Mouse (Mus musculus) forebrain, embryonic 12.5 days (tissue): ENCODE data around the gene Ube2f. TPM values are rescaled to one million over a fixed set of nuclear protein-coding genes. Genes with fewer than 3 reads are reported as not detected.

ENCODE experiments used
- polyA plus RNA-seq: library from polyadenylated mRNA; unstranded; fragments of >200 nt; fragmentation: Nextera tagmentation; extraction: Ambion mirVana; gene quantifications from 2 replicates; pipeline ENCODE4 v1.2.1, GENCODE M21; 2016

Gene Ube2f
- polyA plus RNA-seq, 1 experiment from 2014 or later: 75.9 TPM

Other genes starting within 250 kb of the Ube2f start
- gene Rbm44, start 105.2 kb upstream of the Ube2f start, polyA plus RNA-seq: 0.28 and 0.31 TPM in 2 replicates
- 0.10 and 0.26 TPM in 2 replicates for gene Ramp1, start 70.5 kb upstream of the Ube2f start, polyA plus RNA-seq
- 11.1 and 12.0 TPM in 2 replicates for gene Scly, start 48.0 kb downstream of the Ube2f start, polyA plus RNA-seq
- gene Espnl, start 71.8 kb downstream of the Ube2f start, polyA plus RNA-seq: 0.04 and 0.10 TPM in 2 replicates
- 0.08 and 0.10 TPM in 2 replicates for gene Klhl30, start 100.7 kb downstream of the Ube2f start, polyA plus RNA-seq
- gene Erfe, start 116.1 kb downstream of the Ube2f start, polyA plus RNA-seq: 0.90 and 0.95 TPM in 2 replicates
- gene Ilkap, start 148.5 kb downstream of the Ube2f start, polyA plus RNA-seq: 153 and 163 TPM in 2 replicates
- 295 and 297 TPM in 2 replicates for gene Hes6, start 163.7 kb downstream of the Ube2f start, polyA plus RNA-seq
- gene Per2, start 209.0 kb downstream of the Ube2f start, polyA plus RNA-seq: 3.7 and 3.9 TPM in 2 replicates
- 12.1 and 13.9 TPM in 2 replicates for gene Traf3ip1, start 244.3 kb downstream of the Ube2f start, polyA plus RNA-seq